Mouse (Mus musculus) embryonic facial prominence, embryonic 11.5 days (tissue): ENCODE results near the gene Tmem102. TPM values are rescaled to one million over a fixed set of nuclear protein-coding genes. Genes with fewer than 3 reads are reported as not detected.

Experiments used
- ATAC-seq: fragments of 200-750 bp; cut with Nextera tagmentation; replicated peaks from 2 replicates; pipeline ENCODE4 v1.8.0; 2017; ENCODE audit warnings: low read depth; ENCODE audit not compliant: insufficient number of reproducible peaks, low FRiP score, low TSS enrichment
- DNase-seq: peaks from one replicate; pipeline ENCODE4 v3.0.0-alpha.2; 2015; ENCODE audit warnings: low spot score
- H3K27ac ChIP-seq: fragments of 300-500 bp; sonication (generic); replicated peaks from 2 replicates; pipeline ENCODE4 v1.5.1; 2014; ENCODE audit warnings: mild to moderate bottlenecking, low read depth, low read length, control low read depth
- H3K27me3 ChIP-seq: fragments of 300-500 bp; sonication (generic); 2 replicates; pipeline ENCODE4 v1.6.1; 2014; ENCODE audit warnings: mild to moderate bottlenecking, low read length, moderate library complexity, mixed read lengths; ENCODE audit not compliant: control insufficient read depth, insufficient read depth
- H3K36me3 ChIP-seq: fragments of 300-500 bp; sonication (generic); replicated peaks from 2 replicates; pipeline ENCODE4 v1.6.1; 2014; ENCODE audit warnings: low read depth, mild to moderate bottlenecking, low read length, moderate library complexity, mixed read lengths; ENCODE audit not compliant: control insufficient read depth, insufficient read depth
- H3K4me1 ChIP-seq: fragments of 300-500 bp; sonication (generic); 2 replicates; pipeline ENCODE4 v1.6.1; 2014; ENCODE audit warnings: low read length, mixed read lengths; ENCODE audit not compliant: control insufficient read depth, insufficient read depth
- H3K4me2 ChIP-seq: fragments of 300-500 bp; sonication (generic); 2 replicates; pipeline ENCODE4 v1.6.1; 2014; ENCODE audit warnings: low read depth, mild to moderate bottlenecking, control low read depth, low read length, moderate library complexity
- H3K4me3 ChIP-seq: fragments of 300-500 bp; sonication (generic); 2 replicates; pipeline ENCODE4 v1.5.1; 2014; ENCODE audit warnings: low read depth, low read length, control low read depth
- H3K9ac ChIP-seq: fragments of 300-500 bp; sonication (generic); replicated peaks from 2 replicates; pipeline ENCODE4 v1.6.1; 2014; ENCODE audit warnings: mild to moderate bottlenecking, control low read depth, low read length
- H3K9me3 ChIP-seq: fragments of 300-500 bp; sonication (generic); replicated peaks from 2 replicates; pipeline ENCODE4 v1.6.1; 2016; ENCODE audit warnings: mild to moderate bottlenecking, low read length, inconsistent platforms, mixed read lengths; ENCODE audit not compliant: control insufficient read depth
- WGBS: fragments of 180-500 bp; shearing (Covaris S2); extraction: QIAGEN DNeasy Blood & Tissue Kit; methylation state at CpG from one replicate; pipeline ENCODE4 v1.1.7; 2014; 5-methylcytosine and 5-hydroxymethylcytosine counted together
- polyA plus RNA-seq: library from polyadenylated mRNA; unstranded; fragments of >200 nt; fragmentation: Nextera tagmentation; extraction: Ambion mirVana; gene quantifications from 2 replicates; pipeline ENCODE4 v1.2.1, GENCODE M21; 2014

Gene Tmem102
- polyA plus RNA-seq, 1 experiment from 2014 or later, result 2.1 TPM

DNA sequence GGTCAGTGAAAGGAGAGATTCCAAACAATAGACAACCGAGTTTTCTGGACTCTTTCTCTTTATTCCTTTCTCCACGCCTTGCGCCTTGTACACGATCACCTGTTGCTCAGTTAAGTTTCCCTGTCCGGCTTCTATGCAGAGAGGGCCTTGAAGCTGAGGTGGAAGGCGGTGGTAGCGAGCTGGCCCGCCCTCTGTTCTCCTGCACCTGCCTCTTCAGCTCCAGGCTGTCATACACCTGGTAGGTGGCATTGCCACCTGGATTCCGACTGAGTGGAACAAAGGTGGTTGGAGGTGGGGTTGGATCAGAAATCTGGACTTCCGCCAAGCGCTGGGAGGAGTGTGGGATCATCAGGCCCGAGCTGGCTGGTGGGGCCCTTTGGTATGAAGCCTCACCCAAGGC lies 11.1 kb upstream of the Tmem102 start:
- ATAC-seq (no peak), DNase-seq (no peak)
- H3K27ac ChIP-seq, result no peak overlapping the region
- no peak overlapping the region for H3K4me2 ChIP-seq
- WGBS, result 90% methylated on average over 12 of the region's 12 CpGs
- no peak overlapping the region for H3K9ac ChIP-seq
- no peak overlapping the region for H3K4me3 ChIP-seq
- H3K36me3 ChIP-seq, result no peaks in the 10 kb centered on the region
- H3K27me3 ChIP-seq, result no peaks in the 10 kb centered on the region
- no peaks in the 10 kb centered on the region for H3K4me1 ChIP-seq
- peaks cover 3% of the 10 kb centered on the region; the same call in 1 of the 2 replicates for H3K9me3 ChIP-seq

DNA sequence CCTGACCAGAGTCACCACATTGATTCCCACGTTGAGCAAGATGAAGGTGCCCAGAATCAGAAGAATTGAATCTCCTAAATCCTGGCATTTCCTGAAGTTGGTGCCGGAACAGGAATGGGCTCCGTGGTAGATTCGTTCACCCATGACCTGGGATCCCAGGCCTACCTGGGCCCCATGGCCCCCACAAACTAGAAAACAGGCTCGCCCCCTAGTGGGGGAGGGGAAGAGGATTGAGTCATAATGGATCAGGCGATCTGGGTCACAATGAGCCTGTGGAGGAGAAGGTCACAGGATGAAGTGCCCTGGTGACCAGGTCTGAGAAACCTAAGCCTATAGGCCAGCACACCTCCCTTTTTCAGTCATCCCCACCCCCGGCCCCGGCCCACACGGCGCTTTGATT lies 9.7 kb upstream of the Tmem102 start, which contains the start of gene Gm39566:
Gene Gm39566, minus strand, starts transcription at position 144 of the 400 bp plus-strand sequence.
- ATAC-seq, result no peak
- Histone ChIP-seq H3K4me2 (no peak within 1 kb of the TSS), H3K9me3 (peaks cover 3% of the 10 kb centered on the region; the same call in 1 of the 2 replicates), H3K27me3 (no peaks in the 10 kb centered on the region), H3K9ac (no peak within 1 kb of the TSS), H3K4me3 (no peak within 1 kb of the TSS), H3K36me3 (no peaks in the 10 kb centered on the region), H3K4me1 (no peaks in the 10 kb centered on the region), H3K27ac (no peak within 1 kb of the TSS)
- WGBS, result 61% methylated on average over 10 of the region's 10 CpGs
- DNase-seq, result no peak

DNA sequence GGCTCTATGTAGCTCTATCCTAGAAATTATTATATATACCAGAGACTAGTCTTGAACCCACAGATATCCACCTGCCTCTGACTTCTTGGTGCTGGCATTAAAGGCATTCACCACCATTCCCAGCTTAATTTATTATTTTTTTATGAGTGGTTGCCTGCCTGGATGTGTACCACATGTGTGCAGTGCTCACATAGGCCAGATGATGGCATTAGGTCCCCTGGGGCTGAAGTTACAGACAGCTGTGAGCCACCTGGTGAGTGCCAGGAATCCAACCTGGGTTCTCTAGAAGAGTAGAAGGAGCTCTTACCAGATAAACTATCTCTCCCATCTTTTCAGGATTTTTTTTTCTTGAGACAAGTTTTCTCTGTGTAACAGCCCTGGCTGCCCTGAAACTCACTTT lies 4.9 kb upstream of the Tmem102 start:
- DNase-seq (no peak), ATAC-seq (no peak)
- Histone ChIP-seq H3K4me3 (no peak overlapping the region), H3K4me2 (no peak overlapping the region), H3K27ac (no peak overlapping the region), H3K4me1 (no peaks in the 10 kb centered on the region), H3K9ac (no peak overlapping the region), H3K27me3 (0 out of 2 replicates have a peak, but pooled peaks cover 3% of the 10 kb centered on the region), H3K9me3 (no peaks in the 10 kb centered on the region; the same call in 1 of the 2 replicates), H3K36me3 (no peaks in the 10 kb centered on the region)

DNA sequence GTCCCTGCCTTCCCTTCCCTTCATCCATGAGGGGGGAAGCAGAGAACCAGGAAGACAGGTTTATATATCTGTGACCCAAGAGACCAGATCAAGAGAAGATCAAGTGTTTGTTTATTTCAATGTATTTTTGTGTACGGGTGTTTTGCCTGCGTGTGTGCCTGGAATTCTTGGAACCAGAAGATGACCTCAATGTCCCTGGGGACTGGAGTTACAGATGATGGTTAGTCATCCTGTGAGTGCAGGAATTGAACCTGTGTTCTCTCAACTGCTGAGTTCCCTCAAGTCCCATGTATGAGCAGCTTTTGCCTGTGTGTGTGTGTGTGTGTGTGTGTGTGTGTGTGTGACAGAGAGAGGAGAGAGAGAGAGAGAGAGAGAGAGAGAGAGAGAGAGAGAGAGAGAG lies 2.2 kb upstream of the Tmem102 start:
- DNase-seq (no peak), ATAC-seq (no peak)
- Histone ChIP-seq H3K27me3 (peaks cover 24% of the 10 kb centered on the region), H3K9ac (no peak overlapping the region), H3K36me3 (no peaks in the 10 kb centered on the region), H3K9me3 (no peaks in the 10 kb centered on the region; the same call in 1 of the 2 replicates), H3K4me2 (no peak overlapping the region), H3K27ac (no peak overlapping the region), H3K4me3 (no peak overlapping the region), H3K4me1 (peaks cover 10% of the 10 kb centered on the region)
- 76% methylated on average over 2 of the region's 2 CpGs for WGBS

- no peak overlapping the region for H3K4me3 ChIP-seq
- no peak overlapping the region for H3K27ac ChIP-seq
- H3K36me3 ChIP-seq, result no peaks in the 10 kb centered on the region
- DNase-seq (no peak), ATAC-seq (no peak)
- no peak overlapping the region for H3K9ac ChIP-seq
- WGBS, result 77% methylated on average over 4 of the region's 4 CpGs
- peaks cover 15% of the 10 kb centered on the region for H3K4me1 ChIP-seq
- H3K9me3 ChIP-seq, result no peaks in the 10 kb centered on the region; the same call in 1 of the 2 replicates
- H3K4me2 ChIP-seq, result no peak overlapping the region
- H3K27me3 ChIP-seq, result peaks cover 36% of the 10 kb centered on the region
These were observed 954 bp upstream of the Tmem102 start for GRCm38 (mm10) chr11:69806378-69806777.

DNA sequence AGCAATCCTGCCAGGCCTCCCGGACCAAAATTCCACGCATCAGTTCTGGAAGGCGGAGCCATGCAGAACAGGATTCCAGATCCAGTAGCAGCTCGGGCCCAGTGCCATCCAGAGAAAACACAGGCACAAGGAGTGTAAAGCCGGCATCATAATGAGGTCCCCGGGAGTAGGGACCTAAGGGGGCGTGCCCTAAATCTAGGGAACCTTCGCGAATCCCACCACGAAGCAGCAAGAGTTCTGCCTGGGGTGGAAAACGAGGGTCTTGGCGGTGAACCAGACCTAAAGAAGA lies 828 bp downstream of the Tmem102 start:
- 6% methylated on average over 12 of the region's 12 CpGs for WGBS

GRCm38 (mm10) chr11:69803786-69804651 lies 1.4 kb downstream of the Tmem102 start:
- Histone ChIP-seq H3K4me1 (peaks cover 22% of the 10 kb centered on the region), H3K27ac (no peak overlapping the region), H3K4me3 (peak overlapping the region; percentile 34), H3K9me3 (no peaks in the 10 kb centered on the region; the same call in 1 of the 2 replicates), H3K9ac (peak overlapping the region; percentile 22), H3K36me3 (no peaks in the 10 kb centered on the region), H3K27me3 (peaks cover 43% of the 10 kb centered on the region), H3K4me2 (peak overlapping the region; percentile 94)
- 1% methylated on average over 60 of the region's 60 CpGs for WGBS
- DNase-seq, result peak; percentile 83
- ATAC-seq, result peak; percentile 19; the same call in 1 of the 2 replicates

More for the DNA sequence above, 828 bp downstream of the Tmem102 start:
- H3K4me3 ChIP-seq, result no peak overlapping the region
- no peaks in the 10 kb centered on the region for H3K36me3 ChIP-seq
- H3K27ac ChIP-seq, result no peak overlapping the region
- H3K4me2 ChIP-seq, result peak overlapping the region; percentile 94; the same call in 1 of the 2 replicates
- ATAC-seq (no peak), DNase-seq (no peak)
- no peaks in the 10 kb centered on the region; the same call in 1 of the 2 replicates for H3K9me3 ChIP-seq
- H3K27me3 ChIP-seq, result peaks cover 38% of the 10 kb centered on the region
- H3K4me1 ChIP-seq, result peaks cover 19% of the 10 kb centered on the region
- no peak overlapping the region for H3K9ac ChIP-seq

- H3K27me3 ChIP-seq, result peaks cover 43% of the 10 kb centered on the region
- H3K9me3 ChIP-seq, result no peaks in the 10 kb centered on the region; the same call in 1 of the 2 replicates
- H3K4me1 ChIP-seq, result peaks cover 22% of the 10 kb centered on the region
- H3K27ac ChIP-seq, result no peak overlapping the region
- no peak for ATAC-seq
- peak overlapping the region; percentile 94 for H3K4me2 ChIP-seq
- H3K4me3 ChIP-seq, result peak overlapping the region; percentile 34
- H3K36me3 ChIP-seq, result no peaks in the 10 kb centered on the region
- peak overlapping the region; percentile 22 for H3K9ac ChIP-seq
- WGBS, result 1% methylated on average over 12 of the region's 12 CpGs
- DNase-seq, result no peak
These were observed 2.1 kb downstream of the Tmem102 start for GRCm38 (mm10) chr11:69803328-69803727.
